In the genomic region with DNA sequence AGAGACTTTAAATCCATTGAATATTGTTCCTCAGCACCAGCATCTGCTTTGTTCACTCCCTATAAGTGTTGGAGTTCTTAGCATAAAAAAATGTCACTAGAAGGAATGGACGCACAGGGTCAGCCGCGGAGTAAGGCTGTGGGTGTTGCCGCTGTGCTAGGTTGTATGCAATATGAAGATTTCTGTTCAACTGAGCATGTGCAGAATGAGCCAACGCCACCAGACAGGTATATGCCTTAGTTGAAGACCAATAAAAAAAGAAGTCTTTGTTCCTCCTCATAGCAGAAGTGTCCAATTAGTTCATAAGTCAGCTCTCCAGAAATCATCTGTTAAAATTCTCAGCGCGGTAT, we compare ENCODE assay signal across 8 mouse cellular contexts. TPM values are rescaled to one million over a fixed set of nuclear protein-coding genes. Genes with fewer than 3 reads are reported as not detected.
DNase-seq lines count a peak whose midpoint lies in the region; ATAC-seq and TF ChIP-seq lines count a peak whose summit lies in the region.

No protein-coding gene starts in this region.

- peak overlapping the region; percentile 48 for H3K4me2 ChIP-seq in stomach, embryonic 15.5 days

- no peaks in the 10 kb centered on the region for H3K9me3 ChIP-seq in stomach, embryonic 15.5 days

- intact Hi-C loops in heart, postnatal 36 days (cut with DNase I): loop anchor here (5.0 to 10.0 kb wide), 2 partner anchors 93 to 135 kb away; no protein-coding TSS in a partner anchor

- H3K27me3 ChIP-seq in stomach, embryonic 15.5 days (replicated peaks): no peaks in the 10 kb centered on the region

- peak overlapping the region; percentile 69 for H3K4me3 ChIP-seq in layer of hippocampus, adult 2 months
- peak overlapping the region; percentile 55 for H3K4me3 ChIP-seq in stomach, embryonic 15.5 days (replicated peaks)

- 0 out of 2 replicates have a peak, but pooled peaks have one; percentile 37 for ATAC-seq in stomach, embryonic 15.5 days (ENCODE audit: insufficient read depth, low FRiP score, low read depth)

- DNase-seq in adrenal gland, adult 8-10 months: peak; percentile 4
- DNase-seq in adrenal gland, postnatal 25 days: no peak
- peak; percentile 13 for DNase-seq in CD4-positive helper T cell, adult 2 months (ENCODE audit: low read depth, low spot score)
- peak; percentile 23 for DNase-seq in embryo, embryonic 11 days
- peak; percentile 2 to 6 for DNase-seq in heart, postnatal 36 days
- no peak for DNase-seq in layer of hippocampus, adult 2 months (ENCODE audit: low spot score in 2 of 2)
- peak; percentile 1 for DNase-seq in lung, postnatal 14 days

- H3K36me3 ChIP-seq in stomach, embryonic 15.5 days: no peaks in the 10 kb centered on the region

- peak overlapping the region; percentile 93 for H3K27ac ChIP-seq in layer of hippocampus, adult 2 months
- peak overlapping the region; percentile 73; the same call in 1 of the 2 replicates for H3K27ac ChIP-seq in stomach, embryonic 15.5 days

- WGBS in stomach, embryonic 15.5 days: 16% methylated on average over 7 of the region's 7 CpGs

- H3K4me1 ChIP-seq in stomach, embryonic 15.5 days: no peaks in the 10 kb centered on the region

- no peak overlapping the region for H3K9ac ChIP-seq in stomach, embryonic 15.5 days

- no peak for TF ChIP-seq CTCF in layer of hippocampus, adult 2 months (conservative IDR thresholded peaks at IDR 0.05)

RNA-seq across cellular contexts. Expression of gene Cask, which starts 3.7 kb away (rescaled TPM):
- 10 to 100 TPM; 28.9 to 38.3 (median 33.7) TPM for total RNA-seq in adrenal gland, adult 8-10 months (2022)
- total RNA-seq in adrenal gland, postnatal 25 days (2021): 36.1 and 40.0 TPM in 2 replicates
- total RNA-seq in heart, postnatal 36 days (2021): 10 to 100 TPM; 13.6 to 19.2 TPM
- total RNA-seq in layer of hippocampus, adult 2 months (2021): 10 to 100 TPM; 78.2 to 80.6 TPM
- 16.4 and 17.5 TPM in 2 replicates for polyA plus RNA-seq in stomach, embryonic 15.5 days (2015; fragmentation: Nextera tagmentation; extraction: Ambion mirVana)

Comparison
In these comparisons a context has a peak if more than half of its experiments do, and no peak if none do; other contexts are left out.
1. DNase-seq: peak in adrenal gland, adult 8-10 months (single experiment), CD4-positive helper T cell, adult 2 months (single experiment), embryo, embryonic 11 days (single experiment), heart, postnatal 36 days (2 of 2) and lung, postnatal 14 days (single experiment); none in adrenal gland, postnatal 25 days (single experiment) and layer of hippocampus, adult 2 months (0 of 2).